Mouse (Mus musculus): Measurements from ENCODE around the gene Cerkl.

- TF ChIP-seq CTCF (IDR thresholded peaks at IDR 0.05; ENCODE audit: control insufficient read depth, insufficient read depth, insufficient replicate concordance, low read depth, low read length): no peak
- no peak for TF ChIP-seq POLR2A (IDR thresholded peaks at IDR 0.05; ENCODE audit: control insufficient read depth, low read depth, low read length)
These were observed 27.5 kb downstream of the Cerkl start for GRCm38 (mm10) chr2:79429108-79429507.
